Mouse (Mus musculus): ENCODE data around the gene Pdcd11.
"Not testable (repeated sequence)": the region's sequence is repeated elsewhere in the genome, so short reads cannot be mapped to it uniquely, and the experiment has no call there.

Gene Pdcd11

DNA sequence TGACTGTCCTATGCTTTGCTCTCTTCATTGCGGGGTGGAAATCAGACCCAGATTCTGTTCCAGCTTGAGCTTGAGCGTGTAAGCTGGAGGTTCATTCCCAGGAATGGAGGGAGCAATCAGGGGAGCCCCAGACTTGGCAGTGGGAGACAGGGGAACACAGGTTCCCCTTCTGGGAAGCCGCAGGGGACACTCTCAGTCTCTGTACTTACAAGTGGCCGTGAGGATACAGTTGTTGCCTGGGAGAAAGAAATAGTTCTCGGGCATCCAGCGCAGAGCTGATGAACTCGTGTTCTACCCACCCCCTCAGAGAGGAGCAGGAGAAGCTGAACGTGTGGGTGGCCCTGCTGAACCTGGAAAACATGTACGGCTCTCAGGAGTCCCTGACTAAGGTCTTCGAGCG, 38.3 kb downstream of the Pdcd11 start:
- no peak for DNase-seq

DNA sequence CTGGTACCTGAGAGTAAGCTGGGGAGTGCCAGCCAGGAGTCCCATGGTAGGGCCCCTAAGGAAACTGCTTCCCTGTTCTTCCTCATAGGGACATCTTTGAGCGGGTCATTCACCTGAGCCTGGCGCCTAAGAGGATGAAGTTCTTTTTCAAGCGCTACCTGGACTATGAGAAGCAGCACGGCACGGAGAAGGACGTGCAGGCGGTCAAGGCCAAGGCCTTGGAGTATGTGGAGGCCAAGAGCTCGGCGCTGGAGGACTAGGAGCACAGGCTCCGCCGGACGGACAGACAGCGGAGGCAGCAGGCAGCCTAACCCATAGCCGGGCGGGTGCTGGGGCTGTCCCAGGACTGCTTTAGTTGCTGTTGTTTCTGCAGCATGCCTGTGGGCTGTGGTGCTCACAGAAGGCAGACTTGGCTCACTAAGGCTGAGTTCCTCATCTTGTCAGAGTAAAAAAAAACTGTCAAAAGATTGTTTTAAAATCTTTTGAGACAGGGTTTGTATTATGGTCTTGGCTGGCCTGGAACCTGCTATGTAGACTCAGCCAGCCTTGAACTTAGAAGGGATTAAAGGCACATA, 40.1 kb downstream of the Pdcd11 start:
- DNase-seq = no peak

DNA sequence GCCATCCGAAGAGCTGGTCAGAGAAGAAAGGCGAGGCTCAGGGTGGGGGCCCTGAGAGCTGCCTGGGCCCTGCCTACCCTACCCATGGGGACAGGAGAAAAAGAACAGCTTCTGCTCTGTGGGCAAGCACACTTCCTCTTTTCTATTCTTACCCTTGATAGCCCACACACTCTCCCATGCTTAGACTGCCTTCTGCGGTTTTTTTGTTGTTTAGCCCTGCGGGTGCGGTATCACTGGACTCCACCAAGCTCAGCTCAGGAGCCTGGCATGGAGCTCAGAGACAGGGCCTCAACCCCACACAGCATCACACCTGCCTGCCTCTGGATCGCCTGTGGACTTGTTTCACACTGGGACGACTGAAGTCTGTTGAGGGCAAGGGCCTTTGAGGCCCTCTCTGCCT, 42.6 kb downstream of the Pdcd11 start:
- no peak for DNase-seq

DNA sequence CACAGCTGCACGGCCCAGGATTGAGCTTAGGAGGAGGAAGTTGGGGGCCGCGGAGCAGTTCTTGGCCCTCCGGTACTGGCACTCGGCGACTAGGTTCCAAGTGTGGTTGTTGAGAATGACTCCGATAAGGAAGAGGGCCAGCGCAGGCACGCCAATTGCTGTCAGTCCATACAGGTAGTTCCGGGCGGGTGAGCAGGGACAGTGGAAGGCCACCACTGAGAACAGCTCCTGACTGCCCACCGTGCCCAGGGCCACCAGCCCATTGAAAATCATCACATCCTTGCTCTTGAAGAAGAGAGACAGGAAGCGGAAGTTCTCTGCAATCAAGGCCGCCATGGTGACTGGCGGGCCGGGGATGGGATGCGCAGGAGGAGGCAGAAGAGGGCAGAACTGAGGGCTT, 45.0 kb downstream of the Pdcd11 start:
- DNase-seq = no peak

DNA sequence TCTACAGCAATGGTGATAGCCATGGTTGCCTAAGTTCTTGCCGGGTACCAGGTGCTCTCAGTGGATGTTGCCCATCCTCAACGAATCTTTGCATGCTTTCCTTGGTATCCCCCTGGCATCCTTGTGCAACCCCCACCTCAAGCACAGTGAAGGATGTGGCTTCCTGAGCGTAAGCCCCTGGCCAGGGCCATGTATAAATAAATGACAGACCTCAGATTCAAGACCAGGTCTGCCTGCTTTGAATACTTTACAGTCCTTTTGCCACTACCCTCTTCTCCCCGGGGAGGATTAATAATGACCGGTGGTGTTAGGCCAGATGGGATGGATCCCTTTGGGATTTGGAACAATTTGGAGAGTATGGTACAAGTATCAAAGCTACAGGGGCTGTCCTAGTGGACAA, 45.6 kb downstream of the Pdcd11 start:
- no peak for DNase-seq

DNA sequence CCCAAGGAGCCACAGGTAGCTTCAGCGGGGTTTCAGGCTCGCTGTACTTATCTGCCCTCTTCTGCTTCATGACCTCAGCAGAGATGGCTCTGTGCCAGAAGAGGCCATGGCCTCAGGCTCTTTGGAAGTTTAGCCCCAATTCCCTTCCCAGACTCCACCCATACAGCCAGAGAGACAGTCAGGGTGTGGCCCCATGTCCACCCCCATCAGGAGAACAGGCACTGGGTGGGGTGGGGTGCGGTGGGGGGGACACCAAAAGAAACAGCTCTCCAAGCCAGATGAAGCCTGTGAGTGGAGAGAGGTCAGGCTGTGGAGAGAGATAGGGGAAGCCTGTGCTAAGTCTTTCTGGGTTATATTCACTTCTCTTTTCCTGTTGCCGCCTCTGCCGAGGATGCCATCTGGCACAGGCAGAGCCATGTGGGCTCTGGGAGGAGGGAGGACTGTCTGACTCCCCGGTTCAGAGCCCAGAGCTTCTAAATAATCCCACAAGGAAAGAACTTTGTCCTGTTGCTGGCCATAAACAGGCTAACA, 46.5 kb downstream of the Pdcd11 start:
- peak; percentile 40 for DNase-seq

DNA sequence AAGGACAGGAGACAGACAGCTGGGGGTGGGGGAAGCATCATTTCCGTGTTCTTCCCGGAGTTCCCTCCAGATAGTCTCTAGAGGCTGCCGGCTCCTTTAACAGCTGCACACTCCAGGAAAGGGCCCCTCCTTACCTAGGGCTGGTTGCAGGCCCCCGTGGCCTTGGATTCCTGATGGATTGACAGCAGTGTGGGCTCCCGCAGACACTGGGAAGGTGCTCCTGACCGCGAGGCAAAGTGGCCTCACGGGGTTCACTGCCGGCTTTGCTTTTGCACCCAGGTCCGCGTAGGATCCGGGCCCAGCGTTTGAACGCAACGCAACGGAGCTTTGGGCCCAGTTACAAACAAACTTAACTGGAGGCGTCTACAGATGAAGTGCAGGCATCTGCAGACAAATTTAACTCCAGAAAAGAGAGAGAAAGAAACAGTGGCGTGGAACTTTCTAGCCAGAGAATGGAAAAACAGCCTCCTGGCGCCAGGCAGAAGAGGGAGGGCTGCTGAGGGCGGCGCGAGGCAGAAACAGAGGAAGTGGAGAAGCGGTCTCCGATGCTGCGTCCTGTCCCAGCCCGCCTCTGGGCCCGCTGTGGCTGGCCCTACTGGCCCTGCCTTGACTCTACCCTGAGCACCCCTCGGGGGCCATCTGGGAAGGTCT, 47.3 kb downstream of the Pdcd11 start, which contains the start of gene Calhm2:
Gene Calhm2 (minus strand): TSS at position 524 of the 651 bp plus-strand sequence.
- DNase-seq = no peak

DNA sequence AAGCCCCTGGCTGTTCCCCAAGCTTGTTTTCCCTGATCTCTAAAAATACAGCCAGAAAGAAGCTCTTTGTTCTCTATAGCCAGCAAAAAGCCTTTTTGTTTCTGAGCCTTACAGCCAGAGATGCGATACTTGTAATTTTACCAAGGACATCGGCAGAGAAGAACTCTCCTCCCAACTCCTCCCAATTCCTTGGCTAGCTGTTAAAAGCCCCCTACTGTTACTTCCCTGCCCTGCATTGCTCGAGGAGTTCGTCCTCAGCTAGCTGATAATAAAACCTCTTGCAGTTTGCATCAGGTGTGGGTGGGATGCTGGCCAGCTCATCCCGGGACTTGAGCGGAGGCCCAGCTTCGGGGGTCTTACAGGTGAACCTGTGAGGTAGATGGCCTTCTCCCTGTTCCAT, 49.0 kb downstream of the Pdcd11 start:
- DNase-seq = not testable (repeated sequence)

DNA sequence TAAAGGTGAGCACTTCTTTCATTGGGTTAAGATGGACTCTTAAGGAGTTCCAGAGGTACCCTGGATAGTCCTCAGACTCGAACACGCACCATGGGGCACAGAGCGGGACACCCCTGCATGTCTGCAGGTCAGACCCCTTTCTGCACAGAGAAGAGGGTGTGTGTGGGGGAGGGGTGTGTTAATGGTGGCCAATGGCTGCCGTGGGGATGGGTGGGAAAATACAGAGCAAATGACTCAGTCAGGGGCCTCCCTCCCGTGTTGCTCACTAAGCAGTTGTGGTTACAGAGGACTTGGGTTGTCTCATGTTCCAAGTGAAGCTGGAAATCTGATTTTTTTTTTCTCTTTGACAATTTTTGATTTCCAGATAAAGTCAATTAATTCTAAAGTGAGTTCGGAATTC, 51.9 kb downstream of the Pdcd11 start:
- no peak for DNase-seq

DNA sequence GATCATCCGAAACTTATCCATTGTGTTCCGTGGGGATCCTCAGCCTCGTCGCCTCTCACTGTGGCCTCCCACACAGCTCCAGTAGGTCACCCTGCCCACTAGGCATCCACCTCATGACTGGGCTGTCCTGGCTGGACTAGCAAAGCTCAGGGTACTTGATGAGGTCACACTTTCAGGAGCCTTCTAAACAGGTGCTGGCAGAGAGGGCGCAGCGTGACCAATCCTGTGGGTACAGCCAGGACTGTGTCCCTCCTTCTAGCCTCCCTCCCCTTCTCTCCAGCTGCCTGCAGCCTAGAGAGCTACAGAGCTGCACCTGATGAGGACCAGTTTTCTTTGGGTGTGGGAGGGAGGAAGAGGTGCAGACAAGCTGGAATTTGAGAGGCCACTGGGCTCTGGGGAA, 53.6 kb downstream of the Pdcd11 start, which contains the start of gene Calhm1:
Gene Calhm1 (minus strand): TSS at position 101 of the 400 bp plus-strand sequence.
- no peak for DNase-seq

DNA sequence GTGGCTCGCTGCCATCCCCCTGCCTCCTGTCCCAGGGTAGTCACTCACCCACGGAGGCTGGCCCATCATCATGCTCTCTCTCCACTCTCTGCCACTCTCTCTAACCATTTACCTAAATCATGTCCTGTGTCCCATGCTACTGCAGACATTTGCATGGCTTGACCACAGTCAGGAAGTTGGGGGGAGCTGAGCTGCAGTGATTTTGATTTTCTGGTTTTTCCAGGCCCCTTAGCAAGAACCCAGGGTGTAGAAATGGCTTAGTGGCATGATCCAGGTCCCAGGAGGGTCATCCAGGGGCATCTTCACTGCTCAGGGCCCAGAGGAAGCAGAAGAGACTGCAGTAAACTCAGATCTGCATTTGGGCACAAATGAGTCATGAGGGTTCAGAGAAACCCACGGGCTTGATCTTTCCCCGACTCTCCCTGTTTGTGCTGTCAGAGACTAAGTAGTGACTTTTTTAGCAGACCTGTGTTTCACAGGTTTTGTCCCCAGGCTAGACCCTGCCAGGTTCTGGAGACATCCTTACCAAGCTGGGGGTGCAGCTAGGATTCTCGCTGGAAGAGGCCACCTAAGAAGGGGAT, 57.8 kb downstream of the Pdcd11 start:
- DNase-seq = no peak

DNA sequence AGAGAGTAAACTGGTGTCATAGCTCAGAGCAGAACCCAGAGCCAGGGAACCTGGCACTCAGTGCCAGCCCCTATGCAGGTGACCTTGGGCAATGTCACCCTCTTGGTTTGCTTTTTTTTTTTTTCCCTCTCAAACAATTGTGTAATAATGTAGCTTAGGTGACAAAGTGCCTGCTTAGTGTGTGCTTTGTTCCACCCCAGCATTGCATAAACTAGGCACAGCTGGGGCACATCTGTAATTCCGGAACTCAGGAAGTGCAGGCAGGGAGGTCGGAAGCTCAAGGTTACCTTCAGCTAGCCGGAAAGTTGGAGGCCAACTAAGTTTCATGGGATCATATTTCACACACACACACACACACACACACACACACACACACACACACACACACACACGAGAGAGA, 59.3 kb downstream of the Pdcd11 start:
- no peak for DNase-seq

DNA sequence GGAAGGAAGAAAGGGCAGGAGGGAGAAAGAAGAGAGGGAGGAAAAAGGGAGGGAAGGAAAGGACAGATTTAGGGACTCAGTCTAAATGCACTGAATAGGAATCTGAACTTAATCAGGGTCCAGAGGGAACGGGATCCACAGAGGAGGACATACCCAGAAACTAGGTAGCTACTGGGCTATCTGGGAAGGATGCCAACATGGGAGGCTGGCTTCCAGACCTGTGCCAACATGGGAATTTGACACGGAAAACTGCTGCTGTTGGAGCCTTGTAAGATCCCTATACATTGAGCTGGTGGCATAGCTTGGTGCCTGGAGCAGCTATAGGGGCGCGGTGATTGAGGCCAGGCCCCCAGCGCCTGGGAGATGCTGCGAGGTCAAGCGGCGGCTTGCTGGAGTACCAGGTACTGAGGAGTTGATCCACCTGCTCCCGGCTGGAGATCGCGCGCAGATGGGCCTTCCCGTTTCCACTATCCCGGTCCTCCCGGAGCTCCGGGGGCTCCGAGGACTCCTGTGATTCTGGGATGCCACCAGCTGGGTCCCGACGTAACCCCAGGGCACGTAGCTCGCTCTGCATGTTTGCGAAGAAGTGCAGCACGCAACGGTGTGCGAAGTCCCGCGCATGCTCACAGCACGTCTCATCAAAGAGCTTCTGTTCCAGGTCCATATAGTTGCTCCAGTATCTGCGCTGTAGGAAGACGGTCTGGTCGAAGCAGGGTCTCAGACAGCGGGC, 60.9 kb downstream of the Pdcd11 start:
- DNase-seq = no peak

DNA sequence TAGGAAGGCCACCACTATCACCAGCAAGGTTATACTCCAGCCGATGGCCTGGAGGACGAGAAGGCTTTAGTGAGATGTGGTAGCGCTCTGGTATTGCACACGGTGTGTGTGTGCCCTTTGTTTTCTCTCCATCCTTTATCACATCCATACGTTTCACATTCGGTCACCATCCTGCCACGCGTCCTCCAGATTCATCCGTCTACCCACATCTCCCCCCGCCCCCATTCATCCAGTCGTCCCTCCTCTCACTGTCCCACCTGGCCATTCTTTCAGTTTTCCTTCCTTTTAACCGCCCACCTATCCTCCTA, 61.4 kb downstream of the Pdcd11 start:
- DNase-seq = no peak

DNA sequence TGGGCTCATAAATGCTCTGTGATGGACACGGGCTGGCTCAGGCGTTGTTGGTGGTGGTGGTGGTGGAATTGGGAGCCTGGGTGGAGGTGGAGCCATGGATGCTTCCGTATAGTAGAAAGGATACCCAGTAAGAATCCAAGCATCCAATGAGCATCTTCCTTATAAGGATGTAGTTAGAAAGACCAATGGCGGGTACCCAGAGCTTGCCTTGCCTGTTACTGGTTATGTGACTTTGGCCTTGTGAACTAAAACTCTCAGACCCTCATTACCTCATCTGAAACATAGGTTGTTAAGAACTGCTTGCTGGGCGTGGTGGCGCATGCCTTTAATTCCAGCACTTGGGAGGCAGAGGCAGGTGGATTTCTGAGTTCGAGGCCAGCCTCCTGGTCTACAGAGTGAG, 63.2 kb downstream of the Pdcd11 start:
- no peak for DNase-seq

DNA sequence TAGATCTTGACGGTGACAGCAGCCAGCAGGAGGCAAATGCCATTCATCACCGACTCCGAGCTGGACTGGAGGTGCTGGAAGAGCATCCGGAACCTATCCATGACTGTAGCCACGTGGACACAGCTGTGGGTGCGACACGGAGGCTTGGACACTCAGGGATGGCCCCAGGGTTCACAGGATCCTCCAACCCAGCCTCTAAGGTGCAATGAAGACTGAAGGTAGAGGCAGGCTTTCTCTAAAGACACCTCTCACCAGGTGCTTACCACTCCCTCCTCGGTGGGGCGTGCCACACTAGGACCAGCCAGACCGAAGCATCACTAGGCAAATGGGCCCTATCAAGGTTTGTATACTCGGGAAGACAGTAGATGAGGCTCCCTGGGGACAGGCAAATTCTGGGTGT, 67.1 kb downstream of the Pdcd11 start, which contains the start of gene Calhm3:
Gene Calhm3 (minus strand): TSS at position 101 of the 400 bp plus-strand sequence.
- DNase-seq = no peak

DNA sequence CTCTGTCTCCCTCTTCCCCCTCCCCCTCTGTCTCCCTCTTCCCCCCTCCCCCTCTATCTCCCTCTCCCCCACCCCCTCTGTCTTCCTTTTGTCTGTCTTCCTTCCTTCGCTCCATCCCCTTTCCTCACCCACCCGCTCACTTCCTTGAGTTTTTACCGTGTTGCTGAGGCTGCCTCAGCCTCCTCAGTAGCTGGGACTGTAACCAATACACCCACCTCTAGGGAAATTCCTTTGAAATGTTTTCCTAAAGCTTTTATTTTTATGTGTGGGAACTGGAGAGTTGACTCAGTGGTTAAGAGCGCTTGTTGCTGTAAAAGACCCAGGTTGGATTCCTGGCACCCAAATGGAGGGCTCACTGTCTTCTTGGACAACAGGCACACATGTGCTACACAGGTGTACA, 71.1 kb downstream of the Pdcd11 start:
- DNase-seq = no peak

DNA sequence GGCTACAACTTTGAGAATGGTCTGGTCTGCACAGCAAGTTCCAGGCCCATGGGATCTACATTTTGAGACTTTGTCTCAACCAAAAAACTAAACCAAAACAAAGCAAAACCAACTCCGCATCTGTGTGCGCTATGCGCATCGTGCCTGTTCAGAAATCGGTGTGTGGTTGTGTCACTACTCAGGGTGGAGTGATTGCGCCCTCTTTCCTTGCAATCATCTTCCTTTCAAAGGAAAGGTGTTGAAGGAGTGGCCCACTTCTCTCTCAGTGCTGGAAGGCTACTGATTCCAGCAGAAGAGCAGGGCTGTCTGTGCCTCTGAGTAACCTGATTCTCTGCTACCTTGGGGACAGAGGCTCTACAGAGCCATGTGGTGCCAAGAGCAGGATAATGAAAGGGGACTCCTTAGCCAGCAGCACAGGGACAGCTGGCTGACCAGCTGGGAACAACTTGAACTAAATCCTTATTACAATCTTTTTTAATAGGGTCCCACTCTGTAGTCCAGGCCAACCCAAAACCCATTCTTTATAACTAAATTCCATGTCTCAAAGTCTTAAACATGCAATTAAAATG, 72.7 kb downstream of the Pdcd11 start:
- DNase-seq = no peak

DNA sequence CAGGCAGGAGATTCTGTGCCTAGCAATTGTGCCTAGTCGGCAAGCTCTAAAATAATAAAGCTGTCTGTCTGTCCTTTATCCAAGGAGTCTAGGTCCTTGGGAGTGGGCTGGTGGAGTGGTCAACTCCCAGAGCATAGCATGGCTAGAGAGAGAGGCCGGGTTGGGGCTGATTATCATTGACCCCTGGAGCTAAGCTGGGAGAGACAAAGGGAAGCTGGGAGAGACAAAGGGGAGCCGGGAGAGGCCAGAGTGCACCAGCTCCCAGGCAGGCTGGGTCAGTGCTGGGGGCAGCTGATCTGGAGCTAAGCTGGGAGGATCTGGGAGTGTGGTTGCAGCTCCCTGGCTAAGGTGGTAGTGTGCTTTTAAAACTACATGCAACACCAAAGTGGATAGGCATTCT, 76.2 kb downstream of the Pdcd11 start:
- DNase-seq = no peak

DNA sequence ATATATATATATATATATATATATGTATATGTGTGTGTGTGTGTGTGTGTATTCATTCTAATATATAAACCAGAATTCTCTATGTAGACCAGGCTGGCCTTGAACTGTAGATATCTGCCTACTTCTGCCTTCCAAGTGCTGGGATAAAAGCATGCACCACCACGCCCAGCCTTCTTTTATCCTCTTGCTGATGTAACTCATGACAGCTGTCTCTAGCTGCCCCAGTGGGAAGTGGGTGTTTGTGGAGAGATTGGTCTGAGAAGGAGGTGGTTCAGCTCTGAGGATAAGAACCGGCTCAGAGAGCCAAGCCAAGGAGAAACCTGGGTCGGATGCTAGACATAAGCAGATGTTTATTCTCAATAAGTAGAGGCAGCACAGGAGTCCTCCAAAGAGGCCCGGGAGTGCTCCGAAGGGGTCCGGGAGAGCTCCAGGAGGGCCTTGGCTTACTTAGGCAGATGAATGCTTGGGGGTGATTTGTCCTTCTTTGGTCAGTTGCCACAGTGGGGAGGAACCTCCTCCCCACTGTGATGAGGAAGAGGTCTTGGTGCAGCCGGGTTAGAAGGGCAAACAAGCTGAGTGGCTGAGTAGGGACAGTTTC, 77.1 kb downstream of the Pdcd11 start:
- no peak for DNase-seq

DNA sequence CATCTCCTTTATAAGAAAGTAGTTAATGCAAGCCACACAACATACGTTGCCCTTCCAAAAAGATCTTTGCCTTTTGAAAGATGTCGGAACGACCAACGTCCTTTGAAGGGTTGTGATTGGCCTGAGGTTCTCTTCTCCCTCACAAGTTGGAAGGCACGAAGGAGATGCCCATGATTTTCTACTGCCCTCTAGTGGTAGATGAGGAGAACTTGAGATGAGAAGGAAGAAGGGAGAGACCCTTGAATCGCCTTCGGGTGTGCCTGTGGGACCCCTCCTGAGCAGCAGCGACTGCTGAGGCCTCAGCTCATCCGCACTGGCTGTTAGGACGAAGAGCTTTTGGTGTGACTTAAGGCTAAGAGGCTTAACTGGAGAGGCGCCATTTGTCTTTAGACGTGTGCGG, 77.7 kb downstream of the Pdcd11 start:
- no peak for DNase-seq

DNA sequence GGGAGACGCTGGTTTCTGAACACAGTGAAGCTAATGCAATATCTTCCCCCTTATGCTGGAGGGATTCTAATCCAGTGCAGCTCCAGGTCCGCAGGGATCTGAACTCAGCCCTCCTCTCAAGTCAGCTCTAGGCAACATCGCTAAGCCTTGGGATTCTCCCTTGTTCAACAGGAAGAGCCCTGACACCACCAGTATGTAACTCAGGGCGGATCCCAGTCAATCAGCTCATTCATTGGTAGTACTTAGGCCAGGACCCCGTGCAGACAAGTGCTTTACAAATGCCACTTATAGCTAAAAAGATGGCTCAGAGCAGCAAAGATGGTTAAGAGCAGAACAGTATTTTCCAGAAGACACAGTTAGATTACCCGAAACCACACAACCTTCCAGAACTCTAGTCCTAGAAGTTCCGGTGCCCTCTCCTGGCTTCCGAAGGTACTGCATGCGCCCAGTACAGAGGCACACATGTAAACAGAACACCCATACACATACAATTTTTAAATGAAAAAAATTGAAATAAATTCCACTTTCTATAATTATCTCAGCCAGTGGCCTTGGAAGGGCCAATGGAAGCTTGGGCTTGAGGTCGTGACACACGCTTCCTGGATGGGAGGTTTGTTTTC, 78.3 kb downstream of the Pdcd11 start:
- peak; percentile 78 for DNase-seq

DNA sequence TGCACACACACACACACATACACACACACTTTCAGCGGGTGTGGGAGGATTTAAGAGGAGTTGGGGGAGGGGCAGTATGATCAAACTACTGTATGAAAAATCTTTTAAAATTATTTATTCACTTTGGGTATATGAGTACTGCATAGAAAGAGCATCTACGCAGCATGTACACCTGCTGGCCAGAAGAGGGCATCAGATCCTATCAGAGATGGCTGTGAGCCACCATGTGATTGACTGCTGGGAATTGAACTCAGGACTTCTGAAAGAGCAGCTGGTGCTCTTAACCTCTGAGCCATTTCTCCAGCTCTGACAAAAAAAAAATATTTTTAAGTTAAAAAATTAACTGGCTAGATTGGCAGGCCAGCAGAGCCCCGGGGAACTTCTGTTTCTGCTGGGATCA, 83.9 kb downstream of the Pdcd11 start:
- DNase-seq = no peak

All from kidney, adult 11 months (tissue).